Mouse (Mus musculus) ZHBTc4 (cell line): ENCODE measurements at regions not wholly inside any gene's neighbourhood (a gene's known extent, or its start where the extent isn't known, plus 50 kb on each side); places are given as distances from the start of the nearest gene placed in this dataset.

Experiments used
- DNase-seq: peaks from one replicate; pipeline ENCODE4 v3.0.0-alpha.2; 2011; ENCODE audit warnings: low read depth, low spot score

GRCm38 (mm10) chr14:33691690-33692089 lies 102.7 kb downstream of the Ptpn20 start:
- no peak for DNase-seq

- DNase-seq = no peak
Measured at GRCm38 (mm10) chr14:33694224-33694623, 105.2 kb downstream of the Ptpn20 start.

GRCm38 (mm10) chr14:33695362-33695982 lies 106.5 kb downstream of the Ptpn20 start:
- DNase-seq = peak; percentile 60

GRCm38 (mm10) chr14:33696817-33697216 lies 107.8 kb downstream of the Ptpn20 start:
- DNase-seq = no peak

GRCm38 (mm10) chr14:33699777-33700438 lies 110.9 kb downstream of the Ptpn20 start:
- no peak for DNase-seq

GRCm38 (mm10) chr14:33707661-33708297 lies 118.8 kb downstream of the Ptpn20 start:
- DNase-seq = no peak

GRCm38 (mm10) chr14:33708298-33708665 lies 119.3 kb downstream of the Ptpn20 start:
- no peak for DNase-seq

- DNase-seq = no peak
Measured at GRCm38 (mm10) chr14:33712458-33712857, 123.5 kb downstream of the Ptpn20 start.

GRCm38 (mm10) chr14:33719651-33720050 lies 130.6 kb downstream of the Ptpn20 start:
- no peak for DNase-seq

GRCm38 (mm10) chr14:33722379-33723145 lies 133.6 kb downstream of the Ptpn20 start:
- DNase-seq = peak; percentile 21

- DNase-seq = no peak
Measured at GRCm38 (mm10) chr14:33726500-33726899, 137.5 kb downstream of the Ptpn20 start.

- DNase-seq = no peak
Measured at GRCm38 (mm10) chr14:33729115-33729884, 140.3 kb downstream of the Ptpn20 start.

- DNase-seq = no peak
Measured at GRCm38 (mm10) chr14:33732698-33733097, 143.7 kb downstream of the Ptpn20 start.

GRCm38 (mm10) chr14:33734446-33735043 lies 145.5 kb downstream of the Ptpn20 start:
- no peak for DNase-seq

GRCm38 (mm10) chr14:33735653-33736052 lies 146.6 kb downstream of the Ptpn20 start:
- DNase-seq = no peak

- no peak for DNase-seq
Measured at GRCm38 (mm10) chr14:33746181-33746580, 157.2 kb downstream of the Ptpn20 start.

- DNase-seq = peak; percentile 44
Measured at GRCm38 (mm10) chr14:33759656-33760055, 163.7 kb upstream of the Gdf10 start.

- DNase-seq = no peak
Measured at GRCm38 (mm10) chr14:33763641-33764046, 159.7 kb upstream of the Gdf10 start.

- DNase-seq = no peak
Measured at GRCm38 (mm10) chr14:33765767-33766166, 157.6 kb upstream of the Gdf10 start.

GRCm38 (mm10) chr14:33772374-33772773 lies 151.0 kb upstream of the Gdf10 start:
- DNase-seq = no peak

GRCm38 (mm10) chr14:33789556-33789955 lies 133.8 kb upstream of the Gdf10 start:
- no peak for DNase-seq
